Mouse (Mus musculus): ENCODE data around the gene H2afv. TPM values are rescaled to one million over a fixed set of nuclear protein-coding genes. Genes with fewer than 3 reads are reported as not detected.
"Not testable (repeated sequence)": the region's sequence is repeated elsewhere in the genome, so short reads cannot be mapped to it uniquely, and the experiment has no call there.

The H2afv gene
- total RNA-seq, 1 experiment from 2014 or later, result 88.8 TPM

GRCm38 (mm10) chr11:6471493-6471892 lies 27.2 kb upstream of the H2afv start:
- no peak for ATAC-seq (replicated peaks; ENCODE audit: low read depth, poor library complexity, severe bottlenecking)

DNA sequence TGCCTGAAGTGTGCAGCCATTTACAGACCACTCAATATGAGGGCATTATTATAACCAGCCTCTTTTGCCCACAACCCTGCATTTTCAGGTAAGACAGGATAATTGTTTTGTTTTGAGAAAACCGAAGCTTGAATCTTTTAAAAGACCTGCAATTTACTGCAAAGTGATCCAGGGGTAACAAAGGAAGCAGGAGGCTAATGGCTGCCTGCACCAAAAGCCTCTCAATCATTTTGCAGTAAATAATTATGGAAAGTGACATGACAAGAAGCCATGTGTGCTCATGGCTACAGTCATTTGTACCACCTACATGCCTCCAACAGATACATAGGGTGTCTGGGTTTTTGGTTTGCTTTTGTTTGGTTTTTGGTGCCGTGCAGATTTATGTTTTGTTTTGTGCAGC lies 26.8 kb upstream of the H2afv start:
- no peak for ATAC-seq (replicated peaks; ENCODE audit: low read depth, poor library complexity, severe bottlenecking)

- no peak for ATAC-seq (replicated peaks; ENCODE audit: low read depth, poor library complexity, severe bottlenecking)
Measured at GRCm38 (mm10) chr11:6468541-6468940, 24.3 kb upstream of the H2afv start.

DNA sequence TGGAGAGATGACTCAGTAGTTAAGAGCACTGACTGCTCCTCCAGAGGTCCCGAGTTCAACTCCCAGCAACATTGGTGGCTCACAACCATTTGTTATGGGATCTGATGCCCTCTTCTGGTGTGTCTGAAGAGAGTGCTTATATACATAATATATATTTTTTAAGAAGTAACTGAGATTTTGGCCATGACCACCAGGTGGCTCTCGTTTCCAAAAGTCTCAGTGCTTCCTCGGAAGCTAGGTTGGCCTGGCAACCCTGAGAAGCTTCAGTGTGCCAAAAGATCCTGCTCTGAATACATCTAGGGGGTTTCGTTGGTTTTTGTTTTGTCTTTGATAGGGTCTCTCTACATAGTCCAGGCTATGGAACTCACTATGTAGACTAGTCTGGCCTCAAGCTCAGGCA lies 20.9 kb upstream of the H2afv start:
- ATAC-seq (replicated peaks; ENCODE audit: low read depth, poor library complexity, severe bottlenecking), result peak; percentile 85

DNA sequence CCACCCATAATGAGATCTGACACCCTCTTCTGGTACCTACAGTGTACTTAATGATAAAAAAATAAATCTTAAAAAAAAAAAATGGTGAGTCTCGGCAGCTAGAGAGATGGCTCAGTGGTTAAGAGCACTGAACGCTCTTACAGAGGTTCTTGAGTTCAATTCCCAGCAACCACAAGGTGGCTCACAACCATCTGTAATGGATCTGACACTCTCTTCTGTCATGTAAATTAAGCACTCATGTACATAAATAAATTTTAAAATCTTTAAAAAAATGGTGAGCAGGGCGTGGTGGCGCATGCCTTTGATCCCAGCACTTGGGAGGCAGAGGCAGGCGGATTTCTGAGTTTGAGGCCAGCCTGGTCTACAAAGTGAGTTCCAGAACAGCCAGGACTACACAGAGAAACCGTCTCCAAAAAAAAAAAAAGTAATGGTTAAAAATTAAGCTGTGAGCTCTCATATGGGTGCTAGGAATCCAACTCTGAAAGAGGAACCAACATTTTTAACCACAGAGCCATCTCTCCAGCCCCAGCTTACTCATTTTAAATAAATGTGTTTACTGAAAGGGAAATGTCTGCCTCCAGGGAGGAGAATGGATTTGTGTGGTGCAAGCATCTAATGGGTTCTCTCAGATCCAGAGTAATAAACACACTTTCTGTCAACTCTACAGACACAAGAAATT lies 19.1 kb upstream of the H2afv start:
- peak; percentile 53 for ATAC-seq (replicated peaks; ENCODE audit: low read depth, poor library complexity, severe bottlenecking)

GRCm38 (mm10) chr11:6456083-6456482 lies 11.8 kb upstream of the H2afv start:
- no peak for ATAC-seq (replicated peaks; ENCODE audit: low read depth, poor library complexity, severe bottlenecking)

DNA sequence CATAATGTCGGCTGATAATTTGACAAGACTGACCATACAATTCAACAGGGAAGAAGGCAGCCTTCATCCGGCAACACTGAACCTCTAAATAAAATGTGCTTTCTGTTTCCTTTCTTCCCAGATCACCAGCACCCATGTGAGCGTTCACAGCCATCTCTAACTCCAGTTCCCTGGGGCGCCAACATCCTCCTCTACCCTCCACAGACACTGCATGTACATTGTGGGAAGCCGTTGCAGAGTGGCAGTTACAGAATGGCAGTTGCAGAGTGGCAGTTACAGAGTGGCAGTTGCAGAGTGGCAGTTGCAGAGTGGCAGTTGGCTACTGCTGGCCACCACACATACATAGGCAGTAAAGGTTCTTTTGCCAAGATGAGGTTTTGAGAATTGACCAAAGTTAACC lies 3.9 kb upstream of the H2afv start:
- not testable (repeated sequence) for ATAC-seq (replicated peaks; ENCODE audit: low read depth, poor library complexity, severe bottlenecking)

GRCm38 (mm10) chr11:6447493-6447892 lies 3.2 kb upstream of the H2afv start:
- no peak for ATAC-seq (replicated peaks; ENCODE audit: low read depth, poor library complexity, severe bottlenecking)

- ATAC-seq (replicated peaks; ENCODE audit: low read depth, poor library complexity, severe bottlenecking), result no peak
Measured at GRCm38 (mm10) chr11:6445951-6446350, 1.7 kb upstream of the H2afv start.

DNA sequence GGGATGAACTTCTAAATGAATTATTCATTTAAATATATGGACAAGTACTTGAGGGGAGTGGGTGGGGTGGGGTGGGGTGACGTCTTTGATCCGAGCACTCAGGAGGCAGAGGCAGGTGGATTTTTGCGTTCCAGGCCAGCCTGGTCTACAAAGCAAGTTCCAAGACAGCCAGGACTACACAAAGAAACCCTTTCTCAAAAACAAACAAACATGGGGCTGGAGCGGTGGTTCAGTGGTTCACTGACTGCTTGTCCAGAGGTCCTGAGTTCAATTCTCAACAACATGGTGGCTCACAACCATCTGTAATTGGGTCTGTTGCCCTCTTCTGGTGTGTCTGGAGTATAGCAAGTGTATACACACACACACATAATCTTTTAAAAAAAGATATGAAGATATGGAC lies 1.2 kb upstream of the H2afv start:
- no peak for ATAC-seq (replicated peaks; ENCODE audit: low read depth, poor library complexity, severe bottlenecking)

DNA sequence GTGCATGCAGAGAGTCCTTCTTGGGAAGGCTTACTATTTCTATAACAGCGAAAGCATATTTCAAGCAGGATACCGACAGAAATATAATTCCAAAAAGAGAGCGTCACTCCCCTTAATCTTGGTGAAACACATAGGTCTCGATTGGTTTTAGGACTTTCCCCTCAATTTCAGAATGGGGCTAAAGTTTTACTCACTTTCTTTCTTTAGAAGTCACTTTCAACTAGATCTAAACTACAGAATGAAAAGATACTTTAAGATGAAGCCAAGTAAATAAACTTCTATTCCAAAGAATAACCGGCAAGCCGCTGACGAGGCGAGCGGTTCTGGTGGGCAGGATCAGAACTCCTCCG lies 541 bp downstream of the H2afv start:
- ATAC-seq (replicated peaks; ENCODE audit: low read depth, poor library complexity, severe bottlenecking), result 0 out of 2 replicates have a peak, but pooled peaks have one; percentile 0

DNA sequence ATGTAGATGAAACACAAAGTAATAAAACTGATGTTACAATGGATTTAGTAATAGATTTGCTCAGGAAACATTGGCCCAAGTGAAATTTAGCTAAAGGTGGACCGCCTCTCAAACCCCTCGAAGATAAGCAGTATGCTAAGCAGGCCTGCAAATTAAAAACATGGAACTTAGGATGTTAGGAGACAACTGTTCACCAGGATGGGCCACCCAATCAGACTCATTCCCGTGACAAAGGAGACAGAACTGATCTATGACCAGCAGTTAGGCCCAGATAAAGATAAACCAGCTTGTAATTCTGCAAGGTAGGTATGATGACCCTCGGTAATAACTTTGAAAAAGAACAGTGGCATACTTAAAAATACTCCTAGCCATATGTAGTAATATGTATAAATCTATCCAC lies 1.1 kb downstream of the H2afv start:
- ATAC-seq (replicated peaks; ENCODE audit: low read depth, poor library complexity, severe bottlenecking), result no peak

GRCm38 (mm10) chr11:6442566-6442965 lies 1.7 kb downstream of the H2afv start:
- no peak for ATAC-seq (replicated peaks; ENCODE audit: low read depth, poor library complexity, severe bottlenecking)

DNA sequence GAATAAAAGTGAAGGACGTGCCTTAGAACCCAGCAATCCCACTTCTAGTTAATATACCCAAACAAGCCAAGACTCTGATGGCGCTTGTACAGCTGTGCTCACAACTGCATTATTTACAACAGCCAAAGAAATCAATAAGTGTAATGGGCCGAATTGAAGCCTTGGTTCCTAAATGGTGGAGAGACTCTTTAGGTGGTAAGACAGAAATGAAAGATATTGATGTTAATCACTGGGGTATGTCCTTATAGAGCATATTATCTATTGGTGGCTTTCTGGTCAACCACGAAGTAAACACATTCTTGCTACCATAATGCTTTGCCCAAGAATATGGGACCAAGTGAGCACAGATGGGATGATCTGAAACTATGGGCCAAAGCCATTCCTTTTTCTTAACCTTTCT lies 4.1 kb downstream of the H2afv start:
- ATAC-seq (replicated peaks; ENCODE audit: low read depth, poor library complexity, severe bottlenecking), result no peak

DNA sequence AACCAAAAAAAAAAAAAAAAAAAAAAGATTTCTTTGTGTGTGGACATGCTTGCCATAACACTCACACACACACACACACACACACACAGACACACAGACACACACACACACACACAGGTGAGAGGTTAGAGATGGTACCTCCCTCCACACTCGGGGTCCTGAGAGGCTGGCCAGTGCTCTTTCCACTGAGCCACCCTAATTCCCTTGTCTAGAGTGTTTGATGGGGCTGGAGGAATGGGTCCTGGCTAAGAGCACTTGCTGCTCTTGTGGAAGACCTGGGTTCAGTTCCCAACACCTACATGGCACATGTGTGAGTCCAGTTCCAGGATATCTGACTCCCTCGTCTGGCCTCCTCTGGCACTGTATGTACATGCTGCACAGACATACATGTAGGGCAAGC lies 6.6 kb downstream of the H2afv start:
- no peak for ATAC-seq (replicated peaks; ENCODE audit: low read depth, poor library complexity, severe bottlenecking)

DNA sequence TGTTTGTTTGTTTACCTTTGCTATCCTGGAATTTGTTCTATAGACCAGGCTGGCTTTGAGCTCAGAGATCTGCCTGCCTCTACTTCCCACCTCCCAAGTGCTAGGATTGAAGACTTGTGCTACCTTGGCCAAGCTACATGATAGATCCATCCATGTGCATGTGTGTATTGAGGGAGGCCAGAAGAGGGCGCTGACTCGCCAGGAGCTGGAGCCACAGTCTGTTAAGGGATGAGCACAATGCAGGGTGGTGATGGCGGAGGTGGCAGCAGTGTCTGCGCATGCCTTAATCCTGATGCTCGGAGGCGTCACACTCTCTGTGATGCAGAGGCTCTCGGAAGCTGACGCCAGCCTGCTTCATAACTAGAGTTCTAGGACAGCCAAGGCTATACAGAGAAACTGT lies 7.8 kb downstream of the H2afv start:
- peak; percentile 96 for ATAC-seq (replicated peaks; ENCODE audit: low read depth, poor library complexity, severe bottlenecking)

DNA sequence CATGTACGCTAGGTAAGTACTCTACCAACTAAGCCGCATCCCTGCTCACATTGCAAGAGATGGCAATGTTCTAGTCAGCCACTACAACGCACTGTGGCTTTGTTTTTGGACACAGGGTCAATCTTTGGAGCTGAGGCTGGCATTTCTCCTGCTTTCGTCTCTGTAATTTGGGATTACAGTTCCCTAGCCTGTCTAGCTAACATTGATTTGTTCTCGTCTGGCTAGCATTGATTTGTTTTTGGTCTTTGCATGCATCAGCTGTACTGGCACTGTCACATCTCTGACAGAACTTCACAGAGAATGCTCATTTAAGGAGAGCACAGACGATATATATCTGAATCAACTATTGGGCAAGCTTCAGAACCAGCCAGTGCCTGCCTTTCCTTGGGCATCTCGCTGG lies 14.1 kb downstream of the H2afv start:
- no peak for ATAC-seq (replicated peaks; ENCODE audit: low read depth, poor library complexity, severe bottlenecking)

DNA sequence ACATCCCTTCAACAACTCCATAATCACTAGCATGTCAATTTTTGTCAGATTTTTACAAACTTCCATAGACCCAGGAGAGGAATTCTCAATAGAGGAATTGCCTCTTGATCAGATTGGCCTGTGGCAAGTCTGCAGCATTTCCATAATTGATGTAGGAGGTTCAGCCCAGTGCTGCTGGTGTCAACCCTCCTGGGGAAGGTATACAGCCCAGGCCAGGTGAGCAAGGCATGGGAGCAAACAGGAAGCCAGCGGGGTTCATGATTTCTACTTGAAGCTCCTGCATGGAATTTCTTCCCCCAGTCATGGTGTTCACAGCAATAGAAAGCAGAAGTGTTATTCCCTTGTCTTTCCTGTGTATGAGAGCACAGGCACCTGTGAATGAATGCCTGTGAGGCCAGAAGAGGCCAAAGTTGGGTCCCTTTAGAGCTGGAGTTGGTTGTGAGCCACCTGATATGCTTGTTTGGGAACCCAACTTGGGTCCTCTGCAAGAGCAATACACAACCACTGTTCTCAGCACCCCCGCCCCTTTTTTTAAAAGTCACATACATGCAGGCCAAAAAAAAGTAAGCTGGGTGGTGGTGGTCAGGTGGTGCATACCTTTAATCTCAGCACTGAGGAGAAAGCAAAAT lies 23.4 kb downstream of the H2afv start:
- no peak for ATAC-seq (replicated peaks; ENCODE audit: low read depth, poor library complexity, severe bottlenecking)

GRCm38 (mm10) chr11:6420283-6420703 lies 23.9 kb downstream of the H2afv start:
- ATAC-seq (replicated peaks; ENCODE audit: low read depth, poor library complexity, severe bottlenecking), result no peak

DNA sequence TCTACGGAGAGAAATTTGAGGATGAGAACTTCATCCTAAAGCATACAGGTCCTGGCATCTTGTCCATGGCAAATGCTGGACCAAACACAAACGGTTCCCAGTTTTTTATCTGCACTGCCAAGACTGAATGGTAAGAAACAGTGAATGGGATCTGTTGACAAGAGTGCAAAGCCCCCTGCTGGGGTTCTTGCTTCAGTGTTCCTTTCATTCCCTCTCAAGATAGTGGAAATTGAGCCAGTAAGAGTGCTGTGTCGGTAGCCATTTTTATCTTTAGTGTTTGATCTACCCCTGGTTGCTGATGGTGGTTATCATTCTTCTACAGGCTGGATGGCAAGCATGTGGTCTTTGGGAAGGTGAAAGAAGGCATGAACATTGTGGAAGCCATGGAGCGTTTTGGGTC lies 25.1 kb downstream of the H2afv start:
- not testable (repeated sequence) for ATAC-seq (replicated peaks; ENCODE audit: low read depth, poor library complexity, severe bottlenecking)

GRCm38 (mm10) chr11:6418751-6419150 lies 25.5 kb downstream of the H2afv start:
- ATAC-seq (replicated peaks; ENCODE audit: low read depth, poor library complexity, severe bottlenecking), result no peak

GRCm38 (mm10) chr11:6417490-6417889 lies 26.8 kb downstream of the H2afv start:
- no peak for ATAC-seq (replicated peaks; ENCODE audit: low read depth, poor library complexity, severe bottlenecking)

All from common myeloid progenitor, adult 5-6 weeks (primary cell).